Mouse (Mus musculus): ENCODE results near the gene AL731706.2.

Gene AL731706.2

GRCm38 (mm10) chr2:136885579-136885978, at the start of gene AL731706.2:
Gene AL731706.2 (minus strand): TSS chr2:136885679.
- DNase-seq (ENCODE audit: low read depth, low spot score): no peak

GRCm38 (mm10) chr2:136921003-136921408, 35.5 kb upstream of the AL731706.2 start:
- no peak for DNase-seq (ENCODE audit: low read depth, low spot score)

GRCm38 (mm10) chr2:136920257-136920993, 34.9 kb upstream of the AL731706.2 start:
- DNase-seq (ENCODE audit: low read depth, low spot score): no peak

DNA sequence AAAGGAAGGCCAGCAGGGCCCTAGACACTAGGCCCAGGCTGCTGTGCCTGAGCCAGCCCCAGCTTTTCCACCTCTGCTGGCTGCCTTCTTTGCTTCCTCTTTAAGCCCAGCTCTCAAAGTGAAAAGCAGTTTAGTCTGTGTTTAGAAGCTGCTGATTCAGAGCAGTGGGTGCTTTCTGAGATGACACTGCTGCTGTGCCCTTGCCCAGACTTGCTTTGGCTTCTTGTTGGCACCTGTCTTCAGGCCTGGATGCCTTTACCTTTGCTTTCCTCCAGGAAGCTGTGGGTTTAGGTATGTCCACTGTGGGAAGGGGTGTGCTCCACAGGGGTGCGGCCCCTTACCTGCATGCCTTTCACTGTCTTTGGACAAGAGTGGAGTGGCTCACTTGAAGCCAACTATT, 34.0 kb upstream of the AL731706.2 start:
- peak; percentile 37 for DNase-seq (ENCODE audit: low read depth, low spot score)

DNA sequence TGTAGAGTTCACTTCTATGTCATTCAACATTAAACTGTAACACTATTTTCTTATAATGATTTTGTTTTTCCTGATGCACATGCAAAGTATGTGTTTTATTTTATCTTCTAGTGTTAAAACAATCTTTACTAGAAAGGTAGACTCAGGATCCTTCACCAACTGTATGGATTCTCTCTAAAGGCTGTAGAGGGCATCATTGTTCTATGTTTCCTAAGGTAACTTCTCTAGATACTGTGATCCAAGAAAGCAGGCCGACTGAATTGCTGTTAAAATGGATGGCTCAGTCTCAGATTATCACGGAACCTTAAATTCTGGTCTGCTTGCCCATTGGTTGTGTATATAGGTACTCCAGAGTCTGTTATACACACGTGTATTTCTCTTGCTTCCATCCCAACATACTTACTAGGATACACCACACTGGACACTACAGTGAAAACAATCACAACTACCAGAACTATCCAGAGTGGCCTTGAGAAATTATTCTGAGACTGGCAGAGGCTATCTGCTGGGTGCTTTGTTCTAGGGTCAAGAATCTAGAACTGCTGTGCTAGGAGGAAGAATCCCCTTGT, 28.9 kb upstream of the AL731706.2 start:
- DNase-seq (ENCODE audit: low read depth, low spot score): no peak

- DNase-seq (ENCODE audit: low read depth, low spot score): no peak
These were observed 27.5 kb upstream of the AL731706.2 start for GRCm38 (mm10) chr2:136913021-136913420.

- DNase-seq (ENCODE audit: low read depth, low spot score): no peak
These were observed 26.5 kb upstream of the AL731706.2 start for GRCm38 (mm10) chr2:136911958-136912411.

DNA sequence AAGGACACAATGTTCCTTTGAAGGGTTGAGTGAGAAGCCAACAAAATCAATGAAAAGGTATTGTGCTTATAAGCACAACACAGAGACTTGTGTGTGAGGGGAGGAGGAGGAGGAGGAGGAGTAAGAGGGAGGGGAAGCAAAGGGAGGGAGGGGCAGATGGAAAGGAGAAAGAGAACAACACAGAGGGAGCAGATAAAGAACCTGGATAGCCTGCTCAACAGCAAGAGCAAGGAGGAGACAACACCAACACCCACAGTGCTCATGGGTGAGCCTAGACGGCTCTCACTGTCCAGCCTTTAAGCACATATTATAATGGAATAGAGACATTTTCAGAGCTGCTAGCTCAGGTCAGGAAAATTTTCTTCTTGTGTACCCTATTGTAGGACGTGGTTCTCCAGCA, 23.8 kb upstream of the AL731706.2 start:
- no peak for DNase-seq (ENCODE audit: low read depth, low spot score)

GRCm38 (mm10) chr2:136908596-136908995, 23.1 kb upstream of the AL731706.2 start:
- no peak for DNase-seq (ENCODE audit: low read depth, low spot score)

DNA sequence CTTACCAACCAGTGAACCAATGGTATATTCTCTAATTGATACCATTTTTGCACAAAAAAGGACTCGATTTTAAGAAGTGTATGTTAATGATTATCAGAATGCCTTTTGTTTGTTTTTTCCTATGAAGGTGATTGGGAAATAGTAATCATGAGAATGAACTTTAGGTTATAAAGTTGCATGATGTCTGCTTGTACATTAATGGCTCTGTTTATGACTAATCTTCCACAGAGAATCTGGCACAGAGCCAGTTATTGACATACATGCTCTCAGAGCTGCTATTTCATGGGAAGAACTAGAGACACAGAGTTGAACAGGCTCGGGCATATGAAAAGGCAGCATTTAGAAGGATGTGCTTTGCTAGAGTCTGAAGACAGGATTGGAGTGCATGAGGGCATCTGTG, 10.7 kb upstream of the AL731706.2 start:
- DNase-seq (ENCODE audit: low read depth, low spot score): no peak

GRCm38 (mm10) chr2:136894494-136894893, 9.0 kb upstream of the AL731706.2 start:
- DNase-seq (ENCODE audit: low read depth, low spot score): no peak

DNA sequence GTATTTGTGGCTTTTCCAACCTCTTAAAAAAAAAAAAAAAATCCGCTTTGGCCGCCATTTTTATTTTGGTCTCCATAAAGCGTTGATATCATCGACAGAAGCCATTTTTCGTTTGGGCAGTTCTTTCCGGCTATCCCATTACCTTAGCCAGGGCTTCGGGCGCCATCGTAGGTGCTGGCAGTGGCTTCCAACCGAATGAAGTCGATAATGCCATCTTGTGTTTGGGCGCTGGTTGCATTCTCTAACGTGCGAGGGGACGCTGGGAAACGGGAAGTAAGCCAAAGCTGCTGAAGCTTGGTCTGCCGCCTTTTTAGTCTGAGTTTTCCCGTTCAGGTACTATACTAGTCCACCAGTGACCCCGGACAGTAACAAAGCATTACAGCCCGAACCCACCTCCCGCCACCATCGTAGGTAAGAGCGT, 6.5 kb upstream of the AL731706.2 start:
- DNase-seq (ENCODE audit: low read depth, low spot score): peak; percentile 97

DNA sequence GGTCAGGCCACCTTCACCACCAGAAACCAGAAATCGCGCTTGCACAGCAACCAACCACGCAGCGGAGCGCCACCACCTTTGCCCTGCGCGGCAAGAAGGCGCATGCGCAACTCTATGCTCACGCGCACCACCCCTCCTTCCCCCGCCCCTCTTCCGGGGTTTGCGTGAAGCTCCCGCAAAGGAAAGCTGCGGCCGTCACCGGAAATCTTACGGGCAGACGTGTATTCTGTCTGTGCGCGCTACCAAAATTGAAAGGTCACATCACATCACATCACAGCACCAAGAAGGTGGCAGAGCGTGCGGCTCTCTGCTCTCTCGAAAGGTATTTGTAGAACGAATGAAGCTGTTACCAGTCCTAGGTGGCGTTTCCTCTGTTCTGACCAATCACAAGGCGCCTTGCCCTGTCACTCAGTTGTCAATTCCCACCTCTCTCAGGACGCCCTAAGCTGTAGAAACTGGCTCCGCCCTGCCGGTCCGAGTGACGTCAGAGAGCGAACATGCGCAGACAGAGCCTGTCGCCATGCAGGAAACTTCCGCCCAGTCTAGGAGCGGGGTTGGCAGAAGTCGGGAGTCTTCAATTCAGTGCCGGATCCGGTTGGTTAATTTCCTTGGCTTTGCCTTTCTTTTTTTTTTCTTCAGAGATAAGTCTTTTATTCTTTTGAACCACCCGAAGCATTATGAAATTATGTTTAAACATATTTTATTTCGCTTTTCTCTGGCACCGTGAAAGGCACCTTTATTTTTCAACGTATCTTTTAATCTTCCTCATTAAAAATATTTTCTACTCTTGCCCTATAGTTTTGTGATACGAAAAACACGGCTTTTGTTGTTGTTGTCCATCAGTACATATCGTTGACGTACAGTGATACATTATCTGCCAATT, 5.8 kb upstream of the AL731706.2 start, which contains the start of the genes Slx4ip, AL731706.1 and Mkks:
Slx4ip (plus strand) TSS at position 151 of the 883 bp plus-strand sequence.
AL731706.1 (minus strand) TSS at position 322 of the 883 bp plus-strand sequence.
Mkks (minus strand) TSS at position 322 of the 883 bp plus-strand sequence.
- peak; percentile 99 for DNase-seq (ENCODE audit: low read depth, low spot score)

DNA sequence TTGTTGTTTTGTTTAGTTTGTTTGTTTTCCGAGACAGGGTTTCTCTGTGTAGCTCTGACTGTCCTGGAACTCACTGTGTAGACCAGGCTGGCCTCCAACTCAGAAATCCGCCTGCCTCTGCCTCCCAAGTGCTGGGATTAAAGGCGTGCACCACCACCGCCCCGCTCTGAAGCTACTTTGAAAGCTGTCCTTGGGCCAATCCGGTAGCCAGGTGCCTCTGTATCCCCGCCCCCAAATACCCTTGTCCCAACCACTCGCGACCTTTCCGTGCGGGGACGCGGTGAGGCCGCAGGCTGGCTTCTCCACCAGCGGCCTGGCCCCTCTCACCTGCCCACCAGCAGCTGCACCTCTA, 5.2 kb upstream of the AL731706.2 start:
- DNase-seq (ENCODE audit: low read depth, low spot score): peak; percentile 93

DNA sequence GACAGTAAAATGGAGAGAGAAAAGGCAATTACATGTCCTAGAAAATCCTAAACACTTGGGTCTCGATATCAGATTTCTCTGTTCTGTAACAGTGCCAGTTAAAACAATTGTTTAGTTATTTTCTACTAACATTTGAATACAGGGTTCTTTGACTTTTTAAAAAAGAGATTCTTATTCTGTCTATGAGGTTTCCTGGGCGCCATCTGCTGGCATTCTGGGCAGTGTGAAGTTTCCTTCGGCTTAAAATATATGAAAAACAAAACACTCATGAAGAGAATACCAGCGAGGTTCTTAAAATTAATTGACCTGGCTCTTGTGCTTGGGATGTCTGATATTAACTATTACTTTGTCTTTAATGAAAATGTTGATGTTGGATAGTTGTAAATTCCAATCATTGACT, 1.4 kb upstream of the AL731706.2 start:
- no peak for DNase-seq (ENCODE audit: low read depth, low spot score)

DNA sequence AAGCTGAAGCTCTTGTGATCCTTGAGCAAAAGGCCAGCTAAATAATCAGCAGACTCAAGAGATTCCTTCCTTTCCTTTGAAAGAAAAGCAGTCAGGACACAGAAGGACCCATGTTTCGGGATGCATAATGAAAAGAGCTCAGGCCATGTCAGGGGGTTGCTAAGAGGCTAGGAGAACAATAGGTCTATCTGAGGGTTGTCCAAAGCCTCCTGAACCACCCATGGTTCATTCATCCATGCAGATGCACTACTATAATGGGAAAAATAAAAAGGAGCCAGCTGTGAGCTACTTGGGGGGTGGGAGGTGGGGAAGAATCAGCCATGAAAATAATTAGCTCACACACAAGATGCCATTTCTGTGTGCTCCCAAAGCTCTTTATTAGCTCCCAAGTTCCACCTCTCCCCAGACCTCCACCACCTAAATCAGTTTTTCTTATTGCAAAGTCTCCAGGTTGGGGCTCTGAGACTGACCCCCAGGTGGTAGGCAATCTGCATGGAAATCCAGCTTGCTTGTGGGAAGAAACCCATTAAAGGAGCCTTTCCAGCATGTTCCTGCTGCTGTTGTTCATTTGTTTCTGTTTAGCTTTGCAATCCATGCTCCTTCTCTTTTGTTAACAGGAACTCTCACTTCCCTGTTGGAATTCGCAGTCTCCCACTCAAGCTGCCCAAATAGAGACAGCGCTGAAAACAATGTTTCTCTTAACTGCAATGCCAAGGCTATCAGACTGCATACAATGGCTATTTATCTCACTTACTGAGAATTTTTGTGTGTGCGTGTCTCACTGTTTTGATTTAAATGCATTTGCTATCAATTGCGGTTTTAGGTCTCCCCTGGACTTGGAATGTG, 30.7 kb downstream of the AL731706.2 start:
- DNase-seq (ENCODE audit: low read depth, low spot score): no peak

DNA sequence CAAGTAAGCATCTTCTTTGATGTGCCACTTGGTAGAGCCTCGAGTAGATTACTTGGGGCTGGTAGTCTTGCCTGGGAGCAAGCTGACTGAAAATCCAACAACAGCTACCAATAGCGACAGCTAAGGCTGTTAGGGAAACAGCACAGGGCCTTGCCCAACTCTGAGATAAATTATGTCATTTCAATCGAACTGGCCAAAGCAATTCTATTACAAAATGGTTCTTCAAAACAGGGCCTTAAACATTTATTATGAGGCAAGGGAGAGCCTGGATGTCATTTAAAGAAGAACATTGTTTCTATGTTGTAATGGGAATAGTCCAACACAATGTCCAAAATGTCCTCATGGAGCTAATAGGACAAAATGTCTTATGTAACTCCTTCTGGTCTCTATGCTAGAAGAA, 35.1 kb downstream of the AL731706.2 start:
- no peak for DNase-seq (ENCODE audit: low read depth, low spot score)

DNA sequence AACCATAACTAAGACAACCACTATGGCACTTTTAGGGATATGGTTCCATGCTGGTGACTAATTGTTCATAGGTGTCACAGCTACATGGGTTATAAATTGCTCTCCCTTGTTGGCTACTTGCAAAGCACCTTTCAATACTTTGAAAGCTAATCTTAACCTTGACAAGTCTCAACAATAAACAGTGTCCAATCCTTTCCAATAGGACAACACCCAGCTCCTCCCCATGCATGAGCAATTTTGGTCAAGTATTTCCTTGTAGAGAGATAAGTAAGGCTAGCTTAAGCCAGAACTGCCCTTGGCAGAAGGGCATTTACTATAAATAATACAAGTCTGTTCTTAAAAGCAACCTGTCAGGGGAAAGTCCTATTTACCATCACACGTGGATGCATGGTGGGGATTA, 47.5 kb downstream of the AL731706.2 start:
- DNase-seq (ENCODE audit: low read depth, low spot score): no peak

GRCm38 (mm10) chr2:136835882-136836281, 49.6 kb downstream of the AL731706.2 start:
- no peak for DNase-seq (ENCODE audit: low read depth, low spot score)
